Mouse (Mus musculus) right cerebral cortex, postnatal 10 days (tissue): ENCODE measurements at regions not wholly inside any gene's neighbourhood (a gene's known extent, or its start where the extent isn't known, plus 50 kb on each side); places are given as distances from the start of the nearest gene placed in this dataset.
A peak's percentile ranks its signal among the peaks of the same experiment; 100 is the strongest.
"Not testable (repeated sequence)": the region's sequence is repeated elsewhere in the genome, so short reads cannot be mapped to it uniquely, and the experiment has no call there.

Source experiments
- DNase-seq, 2 experiments: peaks; one replicate each; pipeline ENCODE4 v3.0.0; 2021; ENCODE audit warnings: low spot score in 2 of 2

DNA sequence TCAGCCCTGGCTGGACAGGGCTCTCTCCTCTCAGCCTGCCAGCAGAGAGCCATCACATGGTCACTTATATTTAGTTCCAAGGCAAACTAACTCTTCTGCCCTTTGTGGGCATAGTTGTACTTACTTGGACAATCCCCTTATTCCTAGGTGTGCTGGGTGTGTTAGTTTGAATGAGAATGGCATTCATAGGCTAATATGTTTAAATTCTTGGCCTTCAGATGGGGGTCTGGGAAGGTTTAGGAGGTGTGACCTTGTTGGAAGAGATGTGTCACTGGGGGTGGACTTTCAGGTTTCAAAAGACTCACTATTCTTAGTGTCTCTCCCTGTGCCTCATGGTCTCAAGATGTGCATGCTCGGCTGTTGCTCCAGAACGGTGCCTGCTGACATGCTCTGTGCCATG lies 250.5 kb upstream of the Myo3a start:
- no peak for DNase-seq

DNA sequence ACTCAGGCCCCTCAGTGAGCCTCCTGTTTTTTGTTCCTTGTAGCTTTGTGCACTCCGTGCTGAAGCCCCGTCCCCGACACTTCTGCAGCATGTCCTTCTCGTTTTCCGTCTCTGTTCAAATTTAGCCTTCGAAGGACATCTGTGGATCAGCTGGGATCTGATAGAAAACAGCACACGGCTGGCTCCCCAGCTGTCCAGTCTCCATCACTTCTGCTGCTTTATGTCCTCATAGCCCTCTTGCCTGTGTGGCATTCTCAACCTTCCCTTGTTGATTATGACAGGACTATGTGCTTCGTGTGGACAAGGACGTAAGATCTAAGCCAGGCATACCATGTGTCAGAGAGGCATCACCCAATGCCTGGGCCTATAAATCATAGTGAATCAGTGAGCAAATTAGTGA lies 247.1 kb upstream of the Myo3a start:
- DNase-seq: no peak

DNA sequence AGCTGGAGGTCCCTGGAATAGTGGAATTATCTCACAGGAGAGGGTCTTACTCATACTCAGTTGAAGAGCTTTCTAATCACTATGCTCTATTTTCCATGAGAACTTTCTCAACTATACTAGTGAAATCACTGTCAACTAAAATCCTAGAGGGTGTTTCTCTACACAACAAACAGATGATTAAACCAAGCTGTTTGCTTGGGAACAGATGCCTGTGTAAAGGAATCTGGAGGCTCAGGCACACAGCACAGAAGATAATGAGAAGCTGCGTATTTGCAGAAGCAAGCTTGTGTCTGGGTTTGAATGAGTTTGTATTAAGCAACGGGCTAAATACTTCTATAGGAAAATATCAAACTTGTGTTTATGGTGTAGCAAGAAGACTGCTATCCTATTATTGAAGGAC lies 202.9 kb upstream of the Myo3a start:
- DNase-seq: peak in 1 of 2 experiments; percentile 29

DNA sequence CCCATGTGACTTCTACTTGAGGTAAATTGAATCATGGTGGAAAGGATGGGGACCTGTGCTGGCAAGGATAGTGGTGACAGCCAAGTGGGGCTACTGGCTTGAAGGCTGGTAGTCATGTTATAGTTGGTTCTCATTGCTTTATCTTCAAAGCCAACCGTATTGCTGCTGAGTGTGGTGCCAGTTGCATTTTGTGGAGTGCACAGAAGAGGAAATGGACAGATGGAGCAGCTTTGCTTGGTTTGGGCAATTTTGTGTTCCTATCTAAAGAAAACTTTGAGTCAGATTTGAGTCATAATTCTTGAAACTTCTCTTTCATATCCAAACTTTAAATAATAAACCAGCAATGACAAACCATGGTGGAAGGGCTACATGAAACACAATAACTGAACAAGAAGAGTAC lies 200.5 kb upstream of the Myo3a start:
- DNase-seq: peak; percentile 20 to 28

DNA sequence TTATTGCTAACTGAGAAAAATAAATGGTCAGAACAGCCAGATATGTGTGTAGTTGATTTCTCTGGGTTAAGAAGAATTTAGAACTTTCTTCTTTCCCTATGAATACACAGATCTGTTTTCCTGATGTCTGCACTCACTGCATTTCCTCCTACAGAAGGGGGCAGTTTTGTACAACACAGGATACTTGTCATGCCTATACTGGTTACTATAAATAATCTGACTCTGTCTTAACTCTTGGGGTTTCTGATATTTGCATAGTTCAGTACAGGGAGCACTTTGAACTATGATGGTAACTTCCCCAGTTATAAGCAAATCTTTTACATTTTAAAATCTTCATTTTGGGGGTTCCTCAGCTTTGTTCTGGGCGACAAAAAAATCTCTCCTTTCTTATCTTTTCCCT lies 198.7 kb upstream of the Myo3a start:
- DNase-seq: no peak

DNA sequence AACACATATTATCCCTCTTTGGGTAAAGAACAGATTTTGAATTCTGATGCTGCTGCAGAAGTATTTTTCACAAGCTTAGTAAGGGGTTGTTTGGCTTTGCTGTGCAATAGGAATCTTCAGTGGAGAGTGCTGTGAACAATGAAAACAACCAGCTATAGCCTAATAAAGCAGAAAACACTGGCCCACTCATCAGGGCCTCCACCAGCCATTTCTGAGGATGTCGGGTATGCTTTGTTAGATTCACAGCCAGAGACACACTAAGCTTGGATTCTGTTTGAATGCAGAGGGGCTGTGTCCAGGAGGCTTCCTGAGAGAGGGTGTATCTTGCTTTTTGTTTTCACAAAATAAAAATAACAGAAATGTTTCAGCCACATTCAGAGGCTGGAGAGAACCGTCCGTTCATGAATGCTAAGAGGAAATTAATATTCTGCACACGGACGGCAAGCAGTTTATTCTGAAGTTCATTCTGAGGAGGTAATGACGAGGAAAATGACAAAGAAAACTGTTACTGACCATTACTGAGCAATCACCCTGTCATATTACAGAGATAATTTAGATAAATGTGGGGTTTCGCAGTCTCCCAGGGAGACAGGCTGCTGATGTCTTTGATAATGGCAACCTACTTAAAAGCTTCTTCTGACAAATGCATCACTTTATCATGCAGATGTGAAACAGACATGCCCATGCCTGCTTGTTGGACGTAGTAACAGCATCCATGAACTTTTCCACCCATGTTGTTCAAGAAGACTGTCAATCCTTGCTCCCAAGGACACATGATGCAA lies 198.1 kb upstream of the Myo3a start:
- DNase-seq: no peak

DNA sequence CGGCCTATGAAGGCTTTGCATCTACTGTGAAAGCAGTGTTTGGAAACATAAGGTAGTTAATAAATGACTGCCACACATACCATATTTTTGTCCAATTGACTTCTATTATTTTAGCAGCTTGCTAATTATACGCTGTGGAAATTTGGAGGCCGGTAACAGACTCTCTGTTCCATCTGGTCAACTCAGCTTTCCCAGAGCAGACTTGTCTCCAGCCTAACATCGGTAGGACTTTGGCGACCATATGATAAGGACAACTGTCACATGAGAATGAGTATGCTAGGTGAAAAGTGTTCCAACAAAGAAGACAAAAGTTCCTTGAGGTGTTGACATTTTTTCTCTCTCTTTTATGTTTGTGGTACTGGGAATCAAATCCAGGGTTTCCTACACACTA lies 197.5 kb upstream of the Myo3a start:
- no peak for DNase-seq

DNA sequence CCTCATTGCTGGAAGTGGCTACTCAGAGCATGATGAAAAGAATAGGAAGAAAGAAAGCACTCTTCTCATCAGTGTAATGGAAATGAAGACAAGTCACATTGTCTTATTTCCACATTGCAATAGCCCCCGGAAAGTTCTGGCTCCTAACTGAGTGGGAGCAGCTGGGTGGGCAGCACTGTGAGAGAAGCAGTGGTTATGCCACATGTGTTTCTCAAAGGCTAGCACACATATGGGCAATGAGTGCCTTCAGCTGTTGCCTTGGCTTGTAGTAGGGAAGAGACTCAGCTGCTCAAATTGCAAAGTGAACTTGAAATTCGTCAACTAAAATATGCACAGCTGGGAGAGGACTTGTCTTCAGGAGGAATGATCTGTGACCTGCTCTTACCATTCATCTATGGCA lies 190.5 kb upstream of the Myo3a start:
- no peak for DNase-seq

DNA sequence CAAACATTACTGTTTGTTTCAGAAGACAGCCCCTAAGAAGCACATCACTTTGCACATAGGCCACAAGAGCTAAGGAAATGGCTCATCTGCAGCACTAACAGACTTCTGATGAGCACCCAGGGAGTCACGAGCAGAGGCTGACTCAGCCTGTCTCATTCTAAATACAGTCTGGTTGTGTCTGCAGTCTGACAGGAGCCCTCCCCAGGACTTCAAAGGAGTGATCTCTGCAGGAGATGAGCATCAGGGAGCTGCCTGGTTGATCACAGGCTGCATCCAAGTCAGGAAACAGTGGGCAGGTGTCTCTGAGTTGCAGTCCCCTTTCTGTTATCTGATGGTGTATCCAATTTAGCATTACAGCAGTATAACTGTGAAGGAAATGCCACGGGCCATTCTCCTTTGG lies 188.5 kb upstream of the Myo3a start:
- DNase-seq: peak; percentile 21 to 22

DNA sequence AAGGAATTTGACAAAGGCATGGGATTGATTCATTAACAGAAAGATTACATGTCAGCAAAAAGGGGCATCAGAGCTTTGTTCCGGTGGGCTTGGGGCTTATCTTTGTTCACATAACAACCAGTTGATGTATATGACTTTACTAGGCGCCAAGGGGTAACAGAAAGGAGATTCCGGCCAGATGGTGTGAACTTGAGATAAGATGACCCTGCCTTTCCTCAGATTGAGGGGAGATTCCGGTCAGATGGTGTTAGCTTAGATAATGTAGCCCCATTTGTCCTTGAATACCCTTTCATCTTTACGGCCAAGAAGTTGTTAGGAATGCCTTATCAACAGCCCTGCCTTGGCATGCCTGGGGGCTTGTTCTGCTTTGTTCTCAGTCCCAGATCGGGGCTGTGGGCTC lies 183.4 kb upstream of the Myo3a start:
- not testable (repeated sequence) for DNase-seq

DNA sequence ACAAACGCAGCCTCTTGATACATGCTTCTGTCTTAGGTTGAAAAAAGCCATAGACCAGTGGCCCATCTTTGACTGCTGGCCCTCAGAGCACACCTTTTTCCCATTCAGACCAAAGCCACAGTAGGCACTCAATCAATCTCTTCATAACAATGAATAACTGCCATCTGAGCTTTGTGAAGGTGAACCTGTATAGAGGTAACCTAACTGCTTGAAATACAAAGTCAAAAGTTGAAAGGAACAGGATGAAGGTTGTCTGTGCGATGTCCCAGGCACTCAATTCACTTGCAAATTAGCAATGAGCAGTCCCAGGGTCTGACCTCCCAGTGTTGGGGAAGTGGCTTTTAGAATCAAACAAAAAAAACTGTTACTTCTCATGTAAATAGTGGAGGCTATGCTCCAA lies 182.4 kb upstream of the Myo3a start:
- no peak for DNase-seq

DNA sequence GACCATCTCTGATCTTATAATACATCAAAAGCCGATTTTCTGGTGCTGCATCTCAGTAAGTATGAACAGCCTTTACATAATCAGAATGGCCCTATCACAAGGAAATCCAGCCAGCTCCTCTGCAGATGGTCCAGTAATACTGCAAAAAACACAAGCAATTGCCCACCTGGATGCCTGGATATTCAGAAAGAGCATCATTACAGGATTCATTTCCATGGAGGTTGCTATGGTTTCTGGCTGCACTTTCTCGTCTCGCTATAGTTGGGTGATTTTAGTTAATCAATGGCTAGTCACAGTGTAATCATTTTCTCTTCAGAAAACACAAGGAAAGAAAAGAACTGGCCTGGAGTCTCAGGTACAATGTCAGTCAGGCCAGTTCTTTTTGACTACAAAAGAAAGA lies 179.8 kb upstream of the Myo3a start:
- no peak for DNase-seq

DNA sequence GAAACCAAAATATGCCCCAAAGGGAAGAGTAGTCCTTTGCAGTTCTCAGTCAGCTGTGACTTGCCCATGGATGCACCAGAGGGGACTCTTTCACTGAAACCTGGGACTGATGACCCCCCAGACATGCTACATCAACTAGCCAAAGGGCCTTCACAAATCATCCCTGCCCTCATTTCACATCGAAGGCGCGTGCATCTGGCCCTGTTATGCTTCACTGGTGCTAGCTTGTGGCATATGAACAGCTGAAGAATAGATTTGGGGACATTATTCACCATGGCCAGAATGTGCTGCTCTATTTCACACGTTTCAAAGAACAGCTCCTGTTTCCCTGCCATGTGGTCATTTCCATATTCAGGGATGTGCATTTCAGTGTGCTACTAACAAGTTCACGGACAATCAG lies 160.8 kb upstream of the Myo3a start:
- DNase-seq: no peak

DNA sequence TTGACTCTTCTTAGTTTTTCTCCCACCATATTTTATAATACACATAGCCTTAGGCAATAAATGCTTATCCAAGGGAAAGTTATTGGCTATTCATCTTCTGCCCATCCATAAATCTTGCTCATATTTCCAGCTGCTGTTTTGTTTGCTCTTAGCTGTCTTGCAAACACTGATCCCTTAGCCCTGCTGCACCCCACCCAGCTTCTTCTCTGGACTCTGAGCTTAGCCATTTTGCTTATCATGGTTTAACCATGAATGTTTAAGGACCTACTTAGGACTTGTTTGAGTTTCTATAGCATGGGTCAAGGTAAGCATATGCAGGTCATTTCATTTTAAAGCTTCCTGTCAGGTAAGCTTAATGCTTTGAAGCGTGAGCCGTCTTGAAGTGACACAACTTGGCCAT lies 130.5 kb upstream of the Myo3a start:
- no peak for DNase-seq

DNA sequence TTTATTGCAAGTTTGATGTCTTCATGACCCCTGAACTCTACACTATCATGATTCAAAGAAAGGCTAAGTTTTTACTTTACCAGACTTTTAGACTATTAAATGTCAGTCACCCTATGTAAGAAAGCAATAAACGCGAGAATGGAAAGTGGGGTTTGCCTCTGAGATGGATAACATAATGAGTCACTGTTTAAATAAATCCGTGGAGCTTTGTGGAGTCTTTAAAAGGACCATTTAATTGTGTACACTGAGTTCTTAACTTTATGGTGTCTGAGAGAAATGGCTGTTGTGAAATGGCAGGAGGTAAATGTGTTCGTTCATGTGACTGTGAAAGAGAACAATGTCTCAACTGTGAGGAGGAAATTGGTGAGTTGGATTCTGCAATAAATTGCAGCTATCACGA lies 122.2 kb upstream of the Myo3a start:
- DNase-seq: no peak

DNA sequence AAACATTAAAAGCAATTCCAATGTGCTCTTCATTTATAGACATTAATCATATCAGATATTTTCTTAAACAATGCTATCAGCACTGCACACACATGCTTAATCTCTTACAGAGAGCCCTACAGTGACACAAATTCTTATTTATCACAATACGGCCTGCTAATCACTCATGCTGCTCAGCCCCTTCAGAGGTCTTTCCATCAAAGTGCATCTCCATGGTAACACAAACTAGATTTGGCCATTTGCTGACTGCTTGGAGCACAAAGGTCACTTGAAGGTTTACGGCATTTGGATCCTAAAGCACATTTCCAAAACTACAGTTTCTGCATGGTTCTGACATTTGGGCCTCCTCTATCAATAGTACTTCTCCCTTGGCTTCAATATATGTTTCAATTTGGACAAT lies 77.6 kb upstream of the Myo3a start:
- no peak for DNase-seq

DNA sequence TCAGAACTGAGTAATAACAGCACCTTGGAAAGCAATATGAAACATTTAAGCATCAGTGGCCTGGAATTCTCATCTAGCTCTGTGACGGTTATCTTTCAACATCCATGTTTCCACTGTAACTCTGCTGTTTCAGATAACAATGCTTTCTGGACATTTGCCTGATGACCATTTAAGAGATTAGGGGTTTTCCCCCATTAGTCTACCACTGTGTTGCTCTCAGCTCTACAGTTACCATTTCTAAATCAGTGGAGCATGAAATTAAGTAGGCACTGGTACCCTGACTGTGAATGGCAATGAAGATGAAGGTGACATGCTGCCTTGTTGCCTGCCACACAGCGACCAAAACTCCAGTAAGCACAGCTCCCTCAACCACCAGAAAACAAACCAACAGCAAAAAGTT lies 70.7 kb upstream of the Myo3a start:
- DNase-seq: no peak

DNA sequence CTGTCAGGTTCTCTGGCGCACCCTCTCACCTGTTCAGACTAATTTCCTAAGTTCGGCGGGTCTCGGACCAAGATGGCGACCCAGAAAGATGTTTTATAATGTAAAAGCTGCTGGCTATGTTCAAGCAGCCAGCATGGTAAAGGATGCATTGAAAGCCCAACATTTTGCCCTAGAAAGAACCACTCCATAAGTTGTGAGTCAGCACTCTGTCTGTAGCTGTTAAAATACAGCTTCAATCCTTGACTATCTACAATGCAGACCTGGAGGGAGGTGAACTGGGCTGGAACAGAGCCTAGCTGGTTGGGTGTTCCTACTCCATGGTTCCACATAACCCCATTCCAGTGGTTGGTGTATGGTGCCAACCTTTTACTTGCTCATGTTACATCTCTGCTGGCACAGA lies 61.9 kb upstream of the Myo3a start:
- DNase-seq: no peak

DNA sequence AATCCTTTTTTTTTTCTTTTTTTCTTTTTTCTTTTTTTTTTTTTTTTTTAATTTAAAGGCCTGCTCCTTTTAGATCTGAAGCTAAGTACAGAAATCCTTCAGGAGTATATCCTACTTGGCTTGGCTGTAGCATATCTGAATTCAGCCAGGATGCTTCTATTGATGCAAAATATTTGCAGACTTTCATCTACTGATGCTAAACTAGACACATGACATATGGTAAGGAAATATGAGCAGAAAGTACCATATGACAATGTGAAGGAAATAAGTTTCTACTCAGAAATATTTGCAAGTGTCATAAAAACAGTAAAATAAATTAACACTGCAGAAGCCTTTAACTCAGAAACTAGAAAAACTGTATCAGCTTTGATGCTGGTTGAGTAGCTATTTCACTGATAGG lies 61.4 kb upstream of the Myo3a start:
- no peak for DNase-seq
